Mouse (Mus musculus): ENCODE results near the gene Dnajb3. TPM values are rescaled to one million over a fixed set of nuclear protein-coding genes. Genes with fewer than 3 reads are reported as not detected.
"Not testable (repeated sequence)": the region's sequence is repeated elsewhere in the genome, so short reads cannot be mapped to it uniquely, and the experiment has no call there.

Dnajb3 gene
- polyA plus RNA-seq, 1 experiment: 1.3 TPM

GRCm38 (mm10) chr1:88195687-88196086, 9.9 kb downstream of the Dnajb3 start:
- TF ChIP-seq CTCF (IDR thresholded peaks at IDR 0.05; ENCODE audit: extremely low read depth, insufficient read depth, insufficient read length, insufficient replicate concordance) (no peak), POLR2A (IDR thresholded peaks at IDR 0.05; ENCODE audit: low read depth, low read length) (no peak)
- no peaks in the 10 kb centered on the region for H3K36me3 ChIP-seq (ENCODE audit: control insufficient read depth, insufficient read depth, low read length)
- 89% methylated on average over 1 of the region's 1 CpGs for WGBS
- H3K4me1 ChIP-seq (ENCODE audit: control insufficient read depth, insufficient read depth, insufficient read length): no peaks in the 10 kb centered on the region
- no peak overlapping the region for H3K27ac ChIP-seq (ENCODE audit: insufficient read depth, low read length)
- DNase-seq (ENCODE audit: low read depth in 1 of 2, low spot score in 2 of 2): no peak
- H3K27me3 ChIP-seq (ENCODE audit: control insufficient read depth, insufficient read depth, low read length): no peaks in the 10 kb centered on the region
- no peak overlapping the region for H3K4me3 ChIP-seq (ENCODE audit: extremely low read depth, insufficient read depth, insufficient read length)

- no peak for DNase-seq (ENCODE audit: low read depth in 1 of 2, low spot score in 2 of 2)
- Histone ChIP-seq H3K27me3 (ENCODE audit: control insufficient read depth, insufficient read depth, low read length) (no peaks in the 10 kb centered on the region), H3K36me3 (ENCODE audit: control insufficient read depth, insufficient read depth, low read length) (no peaks in the 10 kb centered on the region), H3K4me3 (ENCODE audit: extremely low read depth, insufficient read depth, insufficient read length) (no peak overlapping the region), H3K4me1 (ENCODE audit: control insufficient read depth, insufficient read depth, insufficient read length) (no peaks in the 10 kb centered on the region), H3K27ac (ENCODE audit: insufficient read depth, low read length) (no peak overlapping the region)
- 86% methylated on average over 3 of the region's 3 CpGs for WGBS
- no peak for TF ChIP-seq POLR2A (IDR thresholded peaks at IDR 0.05; ENCODE audit: low read depth, low read length)
- no peak for TF ChIP-seq CTCF (IDR thresholded peaks at IDR 0.05; ENCODE audit: extremely low read depth, insufficient read depth, insufficient read length, insufficient replicate concordance)
These were observed 13.4 kb downstream of the Dnajb3 start for GRCm38 (mm10) chr1:88192136-88192535.

GRCm38 (mm10) chr1:88186325-88186935, 19.2 kb downstream of the Dnajb3 start:
- Histone ChIP-seq H3K4me1 (ENCODE audit: control insufficient read depth, insufficient read depth, insufficient read length) (no peaks in the 10 kb centered on the region), H3K4me3 (ENCODE audit: extremely low read depth, insufficient read depth, insufficient read length) (no peak overlapping the region), H3K27me3 (ENCODE audit: control insufficient read depth, insufficient read depth, low read length) (no peaks in the 10 kb centered on the region), H3K27ac (ENCODE audit: insufficient read depth, low read length) (no peak overlapping the region), H3K36me3 (ENCODE audit: control insufficient read depth, insufficient read depth, low read length) (no peaks in the 10 kb centered on the region)
- 96% methylated on average over 5 of the region's 5 CpGs for WGBS
- TF ChIP-seq CTCF (IDR thresholded peaks at IDR 0.05; ENCODE audit: extremely low read depth, insufficient read depth, insufficient read length, insufficient replicate concordance): no peak
- DNase-seq (ENCODE audit: low read depth in 1 of 2, low spot score in 2 of 2): no peak

- Histone ChIP-seq H3K36me3 (ENCODE audit: control insufficient read depth, insufficient read depth, low read length) (no peaks in the 10 kb centered on the region), H3K27ac (ENCODE audit: insufficient read depth, low read length) (no peak overlapping the region), H3K4me3 (ENCODE audit: extremely low read depth, insufficient read depth, insufficient read length) (no peak overlapping the region), H3K27me3 (ENCODE audit: control insufficient read depth, insufficient read depth, low read length) (no peaks in the 10 kb centered on the region), H3K4me1 (ENCODE audit: control insufficient read depth, insufficient read depth, insufficient read length) (no peaks in the 10 kb centered on the region)
- DNase-seq (ENCODE audit: low read depth in 1 of 2, low spot score in 2 of 2): no peak
- 95% methylated on average over 1 of the region's 1 CpGs for WGBS
- no peak for TF ChIP-seq POLR2A (IDR thresholded peaks at IDR 0.05; ENCODE audit: low read depth, low read length)
- no peak for TF ChIP-seq CTCF (IDR thresholded peaks at IDR 0.05; ENCODE audit: extremely low read depth, insufficient read depth, insufficient read length, insufficient replicate concordance)
These were observed 25.9 kb downstream of the Dnajb3 start for GRCm38 (mm10) chr1:88179657-88180056.

GRCm38 (mm10) chr1:88172190-88172589, 33.4 kb downstream of the Dnajb3 start:
- not testable (repeated sequence) for DNase-seq (ENCODE audit: low read depth in 1 of 2, low spot score in 2 of 2); H3K27me3 ChIP-seq (ENCODE audit: control insufficient read depth, insufficient read depth, low read length); H3K4me1 ChIP-seq (ENCODE audit: control insufficient read depth, insufficient read depth, insufficient read length); H3K27ac ChIP-seq (ENCODE audit: insufficient read depth, low read length); H3K36me3 ChIP-seq (ENCODE audit: control insufficient read depth, insufficient read depth, low read length); H3K4me3 ChIP-seq (ENCODE audit: extremely low read depth, insufficient read depth, insufficient read length)
- WGBS: 80% methylated on average over 7 of the region's 7 CpGs

GRCm38 (mm10) chr1:88165711-88166110, 39.9 kb downstream of the Dnajb3 start, which contains the start of gene Ugt1a5:
Ugt1a5 (plus strand) TSS chr1:88166012.
- Histone ChIP-seq H3K36me3 (ENCODE audit: control insufficient read depth, insufficient read depth, low read length) (no peaks in the 10 kb centered on the region), H3K27me3 (ENCODE audit: control insufficient read depth, insufficient read depth, low read length) (no peaks in the 10 kb centered on the region), H3K4me1 (ENCODE audit: control insufficient read depth, insufficient read depth, insufficient read length) (no peaks in the 10 kb centered on the region), H3K4me3 (ENCODE audit: extremely low read depth, insufficient read depth, insufficient read length) (no peak within 1 kb of the TSS), H3K27ac (ENCODE audit: insufficient read depth, low read length) (no peak within 1 kb of the TSS)
- DNase-seq (ENCODE audit: low read depth in 1 of 2, low spot score in 2 of 2): no peak
- no peak for TF ChIP-seq CTCF (IDR thresholded peaks at IDR 0.05; ENCODE audit: extremely low read depth, insufficient read depth, insufficient read length, insufficient replicate concordance)
- TF ChIP-seq POLR2A (IDR thresholded peaks at IDR 0.05; ENCODE audit: low read depth, low read length): no peak
- WGBS: 94% methylated on average over 5 of the region's 5 CpGs

GRCm38 (mm10) chr1:88158430-88158829, 47.2 kb downstream of the Dnajb3 start:
- DNase-seq (ENCODE audit: low read depth in 1 of 2, low spot score in 2 of 2): no peak
- Histone ChIP-seq H3K4me3 (ENCODE audit: extremely low read depth, insufficient read depth, insufficient read length) (no peak overlapping the region), H3K4me1 (ENCODE audit: control insufficient read depth, insufficient read depth, insufficient read length) (no peaks in the 10 kb centered on the region), H3K27ac (ENCODE audit: insufficient read depth, low read length) (no peak overlapping the region), H3K36me3 (ENCODE audit: control insufficient read depth, insufficient read depth, low read length) (no peaks in the 10 kb centered on the region), H3K27me3 (ENCODE audit: control insufficient read depth, insufficient read depth, low read length) (no peaks in the 10 kb centered on the region)
- WGBS: 50% methylated on average over 2 of the region's 2 CpGs
- TF ChIP-seq CTCF (IDR thresholded peaks at IDR 0.05; ENCODE audit: extremely low read depth, insufficient read depth, insufficient read length, insufficient replicate concordance) (no peak), POLR2A (IDR thresholded peaks at IDR 0.05; ENCODE audit: low read depth, low read length) (no peak)

Other genes starting within 250 kb of the Dnajb3 start
- gene Usp40, start 197.2 kb downstream of the Dnajb3 start, polyA plus RNA-seq (2012; rRNA removed): 3.3 TPM in 2 replicates
- gene Ugt1a10, start 150.4 kb downstream of the Dnajb3 start, polyA plus RNA-seq (2012; rRNA removed): not detected in 2 replicates
- gene Ugt1a9, start 135.0 kb downstream of the Dnajb3 start, polyA plus RNA-seq (2012; rRNA removed): not detected in 2 replicates
- gene Ugt1a8, start 118.0 kb downstream of the Dnajb3 start, polyA plus RNA-seq (2012; rRNA removed): not detected in 2 replicates
- gene Ugt1a7c, start 110.7 kb downstream of the Dnajb3 start, polyA plus RNA-seq (2012; rRNA removed): 1.5 and 3.5 TPM in 2 replicates
- gene Ugt1a6b, start 102.5 kb downstream of the Dnajb3 start, polyA plus RNA-seq (2012; rRNA removed): 0.29 and 0.90 TPM in 2 replicates
- 0.44 and 1.0 TPM in 2 replicates for gene Ugt1a6a, start 71.0 kb downstream of the Dnajb3 start, polyA plus RNA-seq (2012; rRNA removed)
- gene Ugt1a5, start 39.8 kb downstream of the Dnajb3 start, polyA plus RNA-seq (2012; rRNA removed): not detected in 2 replicates
- 0.13 and 0.15 TPM in 2 replicates for gene Ugt1a2, start 5.2 kb downstream of the Dnajb3 start, polyA plus RNA-seq (2012; rRNA removed)
- gene Ugt1a1, start 6.2 kb upstream of the Dnajb3 start, polyA plus RNA-seq (2012; rRNA removed): 0.22 TPM in 1 of 2 replicates, not detected in the other
- gene Mroh2a, start 21.2 kb upstream of the Dnajb3 start, polyA plus RNA-seq (2012; rRNA removed): 0.23 and 0.42 TPM in 2 replicates
- gene Hjurp, start 71.9 kb upstream of the Dnajb3 start, polyA plus RNA-seq (2012; rRNA removed): 33.6 and 47.2 TPM in 2 replicates
- not detected in 2 replicates for gene Trpm8, start 71.9 kb upstream of the Dnajb3 start, polyA plus RNA-seq (2012; rRNA removed)
- 0.37 TPM in 1 of 2 replicates, not detected in the other for gene Spp2, start 201.2 kb upstream of the Dnajb3 start, polyA plus RNA-seq (2012; rRNA removed)

Measured in spleen, adult 2 months (tissue).